In the genomic region with DNA sequence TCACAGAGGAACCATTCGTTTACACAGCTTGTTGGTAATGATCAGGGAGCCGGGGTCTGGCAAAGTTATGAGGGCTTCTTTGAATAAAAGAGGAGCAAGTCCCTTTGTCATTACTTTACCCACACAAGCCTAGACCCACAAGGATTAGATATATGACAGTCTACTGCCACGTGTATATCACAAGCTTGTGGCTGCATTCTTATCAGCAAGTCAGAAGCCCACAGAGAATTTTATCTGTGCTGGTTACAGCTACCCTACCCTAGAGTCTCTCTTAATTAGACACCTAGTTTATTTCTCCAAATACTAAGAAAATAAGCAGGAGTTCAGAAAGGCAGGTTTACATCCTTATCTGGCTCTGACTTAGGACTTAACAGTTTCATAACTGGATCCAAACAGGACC, we compare ENCODE assay signal across 25 mouse cellular contexts.
A peak's percentile ranks its signal among the peaks of the same experiment; 100 is the strongest.
DNase-seq lines count a peak whose midpoint lies in the region; ATAC-seq lines count a peak whose summit lies in the region.
"Had no signal": no experiment of that assay in that cellular context is flagged by ENCODE, and none has a peak within 500 bp of the region (broad histone marks: within the 10 kb centered on the region; RNA-seq: fewer than 3 reads in every experiment).

No protein-coding gene starts in this region.

- H3K4me3 ChIP-seq in forebrain, embryonic 11.5 days (ENCODE audit: low read depth, low read length) = no peak overlapping the region
- no peak overlapping the region for H3K4me3 ChIP-seq in forebrain, embryonic 15.5 days
- H3K4me3 ChIP-seq in liver, embryonic 13.5 days (replicated peaks) = no peak overlapping the region
- H3K4me3 ChIP-seq in hindbrain, embryonic 14.5 days (replicated peaks; ENCODE audit: low read length) = no peak overlapping the region
- H3K4me3 ChIP-seq: embryonic facial prominence, embryonic 10.5 days; embryonic facial prominence, embryonic 15.5 days; megakaryocyte, embryonic 14.5 days; midbrain, embryonic 13.5 days; neural tube, embryonic 13.5 days had no signal

- ATAC-seq in forebrain, embryonic 11.5 days (replicated peaks; ENCODE audit: low FRiP score) = no peak
- no peak for ATAC-seq in forebrain, embryonic 15.5 days (replicated peaks)
- peak; percentile 92 for ATAC-seq in liver, embryonic 13.5 days (ENCODE audit: low read depth)
- peak; percentile 75 for ATAC-seq in megakaryocyte-erythroid progenitor cell, adult 5-6 weeks (replicated peaks; ENCODE audit: low FRiP score, low TSS enrichment, poor library complexity, severe bottlenecking)
- no peak for ATAC-seq in hindbrain, embryonic 14.5 days (ENCODE audit: low FRiP score)
- ATAC-seq: CD4-positive, CD25-positive, alpha-beta regulatory T cell, adult 4 months; forebrain, embryonic 16.5 days; intestine, embryonic 16.5 days had no signal

- H3K27me3 ChIP-seq in forebrain, embryonic 11.5 days (ENCODE audit: control insufficient read depth, insufficient read depth, low read length) = no peaks in the 10 kb centered on the region
- H3K27me3 ChIP-seq in forebrain, embryonic 15.5 days = no peaks in the 10 kb centered on the region
- H3K27me3 ChIP-seq in liver, embryonic 13.5 days = no peaks in the 10 kb centered on the region
- H3K27me3 ChIP-seq in hindbrain, embryonic 14.5 days (ENCODE audit: control insufficient read depth, insufficient read depth, low read length) = no peaks in the 10 kb centered on the region
- H3K27me3 ChIP-seq: embryonic facial prominence, embryonic 15.5 days; megakaryocyte, embryonic 14.5 days; midbrain, embryonic 13.5 days; neural tube, embryonic 13.5 days had no signal

- no peaks in the 10 kb centered on the region for H3K36me3 ChIP-seq in forebrain, embryonic 11.5 days (ENCODE audit: control insufficient read depth, insufficient read depth, low read length)
- H3K36me3 ChIP-seq in forebrain, embryonic 15.5 days = peaks cover 8% of the 10 kb centered on the region; the same call in 1 of the 2 replicates
- H3K36me3 ChIP-seq in liver, embryonic 13.5 days = no peaks in the 10 kb centered on the region
- no peaks in the 10 kb centered on the region for H3K36me3 ChIP-seq in hindbrain, embryonic 14.5 days (replicated peaks; ENCODE audit: control insufficient read depth, insufficient read depth)
- H3K36me3 ChIP-seq: embryonic facial prominence, embryonic 15.5 days; midbrain, embryonic 13.5 days; neural tube, embryonic 13.5 days had no signal

- H3K9me3 ChIP-seq in forebrain, embryonic 11.5 days (ENCODE audit: control insufficient read depth, low read length) = no peaks in the 10 kb centered on the region
- H3K9me3 ChIP-seq in forebrain, embryonic 15.5 days = no peaks in the 10 kb centered on the region
- H3K9me3 ChIP-seq in liver, embryonic 13.5 days (replicated peaks) = no peaks in the 10 kb centered on the region
- no peaks in the 10 kb centered on the region for H3K9me3 ChIP-seq in hindbrain, embryonic 14.5 days (ENCODE audit: control insufficient read depth, low read length)
- H3K9me3 ChIP-seq: embryonic facial prominence, embryonic 10.5 days; embryonic facial prominence, embryonic 15.5 days; midbrain, embryonic 13.5 days; neural tube, embryonic 13.5 days had no signal

- no peak overlapping the region for H3K4me2 ChIP-seq in forebrain, embryonic 11.5 days (ENCODE audit: low read depth, low read length, severe bottlenecking)
- H3K4me2 ChIP-seq in forebrain, embryonic 15.5 days (replicated peaks) = no peak overlapping the region
- no peak overlapping the region for H3K4me2 ChIP-seq in liver, embryonic 13.5 days
- H3K4me2 ChIP-seq in hindbrain, embryonic 14.5 days (replicated peaks) = no peak overlapping the region
- H3K4me2 ChIP-seq: embryonic facial prominence, embryonic 15.5 days; midbrain, embryonic 13.5 days had no signal

- 19% methylated on average over 3 of the region's 3 CpGs for WGBS in forebrain, embryonic 11.5 days
- 24% methylated on average over 3 of the region's 3 CpGs for WGBS in forebrain, embryonic 15.5 days
- 18% methylated on average over 3 of the region's 3 CpGs for WGBS in liver, embryonic 13.5 days (ENCODE audit: insufficient replicate concordance)
- WGBS in hindbrain, embryonic 14.5 days = 28% methylated on average over 3 of the region's 3 CpGs

- DNase-seq in forebrain, embryonic 11.5 days (ENCODE audit: low spot score) = peak; percentile 38
- DNase-seq in c-Kit-positive CD71-positive TER-119-negative erythroid progenitor cells, embryonic 14.5 days (ENCODE audit: low read depth) = peak; percentile 13
- DNase-seq in liver, embryonic 13.5 days = no peak
- DNase-seq in hindbrain, embryonic 14.5 days (ENCODE audit: low spot score) = no peak
- DNase-seq in cerebellum, adult 11 months = no peak
- DNase-seq: adrenal gland, postnatal 25 days; cerebellum, adult 8-10 months; cerebellum, postnatal 25 days; gastrocnemius, postnatal 10 days; kidney, adult 8-10 months; kidney, postnatal 14 days; layer of hippocampus, adult 9-11 months; lung, postnatal 36 days; thymus, adult 2 months; thymus, postnatal 4 days had no signal

- no peak overlapping the region for H3K27ac ChIP-seq in forebrain, embryonic 11.5 days (ENCODE audit: low read depth, low read length)
- H3K27ac ChIP-seq in forebrain, embryonic 15.5 days (replicated peaks) = no peak overlapping the region
- H3K27ac ChIP-seq in liver, embryonic 13.5 days = no peak overlapping the region
- no peak overlapping the region for H3K27ac ChIP-seq in hindbrain, embryonic 14.5 days
- H3K27ac ChIP-seq: embryonic facial prominence, embryonic 15.5 days; midbrain, embryonic 13.5 days; neural tube, embryonic 13.5 days had no signal

- no peak overlapping the region for H3K9ac ChIP-seq in forebrain, embryonic 11.5 days (ENCODE audit: low read length)
- H3K9ac ChIP-seq in forebrain, embryonic 15.5 days (replicated peaks) = no peak overlapping the region
- H3K9ac ChIP-seq in liver, embryonic 13.5 days = no peak overlapping the region
- no peak overlapping the region for H3K9ac ChIP-seq in hindbrain, embryonic 14.5 days
- H3K9ac ChIP-seq: embryonic facial prominence, embryonic 15.5 days; midbrain, embryonic 13.5 days; neural tube, embryonic 13.5 days had no signal

- H3K4me1 ChIP-seq in forebrain, embryonic 11.5 days (replicated peaks; ENCODE audit: control insufficient read depth, insufficient read depth, low read length) = peaks cover 4% of the 10 kb centered on the region; the same call in 1 of the 2 replicates
- peaks cover 50% of the 10 kb centered on the region for H3K4me1 ChIP-seq in forebrain, embryonic 15.5 days
- H3K4me1 ChIP-seq in liver, embryonic 13.5 days (replicated peaks) = peaks cover 12% of the 10 kb centered on the region
- H3K4me1 ChIP-seq in hindbrain, embryonic 14.5 days (replicated peaks; ENCODE audit: control insufficient read depth, insufficient read depth, low read length) = peaks cover 28% of the 10 kb centered on the region
- H3K4me1 ChIP-seq: embryonic facial prominence, embryonic 15.5 days; megakaryocyte, embryonic 14.5 days had no signal

Comparison
In these comparisons a context has a peak if more than half of its experiments do, and no peak if none do; other contexts are left out.
1. ATAC-seq: peak in liver, embryonic 13.5 days (single experiment) and megakaryocyte-erythroid progenitor cell, adult 5-6 weeks (single experiment); none in forebrain, embryonic 11.5 days (single experiment), forebrain, embryonic 15.5 days (single experiment) and hindbrain, embryonic 14.5 days (single experiment).
2. DNase-seq: peak in forebrain, embryonic 11.5 days (single experiment) and c-Kit-positive CD71-positive TER-119-negative erythroid progenitor cells, embryonic 14.5 days (single experiment); none in liver, embryonic 13.5 days (single experiment), hindbrain, embryonic 14.5 days (single experiment) and cerebellum, adult 11 months (single experiment).